Mouse (Mus musculus) lung, postnatal 14 days (tissue): ENCODE measurements around the gene Zrsr1.

Experiments
- DNase-seq: peaks from one replicate; pipeline ENCODE4 v3.0.0; 2021

The Zrsr1 gene

DNA sequence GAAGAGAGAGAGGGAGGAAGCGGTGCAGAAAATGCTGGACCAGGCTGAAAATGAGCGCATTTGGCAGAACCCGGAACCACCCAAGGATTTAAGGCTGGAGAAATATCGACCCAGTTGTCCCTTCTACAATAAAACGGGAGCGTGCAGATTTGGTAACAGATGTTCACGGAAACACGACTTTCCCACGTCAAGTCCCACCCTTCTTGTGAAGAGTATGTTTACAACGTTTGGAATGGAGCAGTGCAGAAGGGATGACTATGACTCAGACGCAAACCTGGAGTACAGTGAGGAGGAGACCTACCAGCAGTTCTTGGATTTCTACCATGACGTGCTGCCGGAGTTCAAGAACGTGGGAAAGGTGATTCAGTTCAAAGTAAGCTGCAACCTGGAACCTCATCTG lies 1.8 kb downstream of the Zrsr1 start:
- DNase-seq = peak; percentile 7

- DNase-seq = no peak
These were observed 6.4 kb downstream of the Zrsr1 start for GRCm38 (mm10) chr11:22978215-22978614.

GRCm38 (mm10) chr11:22978711-22979110 lies 6.9 kb downstream of the Zrsr1 start:
- DNase-seq = no peak

DNA sequence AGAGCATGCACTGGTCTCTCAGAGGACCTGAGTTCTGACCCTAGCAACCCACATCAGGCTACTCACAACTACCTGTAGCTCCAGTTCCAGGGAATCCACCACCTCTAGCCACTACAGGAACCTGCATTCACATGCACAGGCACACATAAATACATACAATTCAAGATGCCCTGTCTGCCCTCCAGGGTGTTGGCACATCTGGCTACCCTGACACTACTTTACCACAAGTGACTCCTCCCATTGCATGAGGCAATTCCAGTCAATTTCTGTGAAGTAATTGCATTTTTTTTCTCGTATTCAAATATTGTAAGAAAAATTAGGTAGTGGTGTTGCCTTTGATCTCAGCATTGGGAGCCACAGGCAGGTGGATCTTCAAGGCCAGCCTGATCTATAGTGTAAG lies 7.4 kb downstream of the Zrsr1 start:
- DNase-seq = no peak

DNA sequence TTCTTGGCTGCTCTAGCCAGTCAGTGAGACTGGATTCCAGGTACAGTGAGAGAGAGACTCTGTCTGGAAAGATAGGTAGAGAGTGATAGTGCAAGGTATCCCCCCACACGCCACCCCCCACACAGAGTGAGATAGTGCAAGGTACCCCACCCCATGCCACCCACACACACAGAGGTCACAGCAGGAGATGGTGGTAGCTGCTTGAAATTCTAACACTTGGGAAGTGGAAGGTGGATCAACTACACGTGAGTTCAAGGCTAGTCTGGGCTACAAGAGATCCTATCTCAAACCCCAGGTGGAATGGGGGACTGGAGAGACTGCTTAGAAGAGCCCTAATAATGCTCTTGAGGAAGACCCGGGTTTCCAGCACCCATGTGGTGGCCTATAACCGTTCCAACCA lies 9.2 kb downstream of the Zrsr1 start:
- no peak for DNase-seq

DNA sequence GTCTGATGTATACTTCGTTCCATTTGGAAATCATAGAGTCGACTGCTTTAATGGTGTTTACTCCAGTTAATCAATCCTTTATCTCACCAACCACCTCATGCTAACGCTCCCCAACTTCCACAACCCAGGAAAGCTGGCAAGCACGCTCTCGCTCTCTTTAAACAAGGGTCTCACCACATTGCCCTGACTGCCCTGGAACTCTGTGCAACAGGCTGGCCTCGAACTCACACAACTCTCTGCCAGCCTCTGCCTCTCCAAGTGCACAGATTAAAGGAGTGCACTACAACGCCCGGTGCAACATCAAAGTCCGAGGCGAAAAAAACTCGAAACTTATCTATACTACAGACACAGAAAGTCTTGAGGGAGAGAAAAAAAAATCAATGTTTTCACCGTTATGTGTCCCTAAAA lies 9.7 kb downstream of the Zrsr1 start:
- DNase-seq = peak; percentile 12

DNA sequence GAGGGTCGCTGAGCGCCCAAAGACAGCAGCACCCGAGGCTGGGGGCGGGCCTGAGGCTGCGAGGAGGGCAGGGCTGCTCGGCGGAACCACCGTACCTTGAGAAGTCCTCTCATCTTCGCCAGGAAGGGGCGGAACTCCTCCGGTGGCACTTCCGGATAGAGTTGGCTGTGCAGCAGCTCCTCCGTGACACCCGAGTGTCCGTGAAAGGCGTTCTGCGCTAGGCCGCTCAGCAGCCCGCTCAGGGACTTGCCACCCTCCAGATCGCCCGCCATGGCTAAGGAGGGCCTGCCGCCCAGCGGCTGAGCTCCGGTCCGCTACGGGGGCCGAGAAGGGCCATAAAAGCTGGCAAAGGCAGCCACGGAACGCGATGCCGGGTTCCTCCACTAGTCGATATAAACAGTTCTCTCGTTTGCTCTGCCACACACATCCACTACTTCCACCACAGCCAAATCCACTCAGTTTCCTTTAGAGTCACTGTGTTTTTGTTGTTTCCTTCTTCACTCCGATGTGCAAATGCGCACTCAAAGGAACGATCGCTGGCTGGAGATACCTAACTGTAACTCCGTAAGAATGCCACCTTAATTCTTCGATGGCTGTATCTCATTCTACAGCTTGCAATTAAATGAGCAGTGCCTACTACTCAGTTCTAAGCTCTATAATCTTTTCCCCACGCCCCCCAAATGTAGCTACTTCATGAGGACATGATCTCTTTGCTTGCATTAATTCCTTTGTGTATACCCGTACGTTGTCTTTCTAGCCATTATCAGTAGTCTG lies 10.4 kb downstream of the Zrsr1 start, which contains the start of the genes Gm28048 and Commd1:
Gene Gm28048 (minus strand): TSS at position 107 of the 774 bp plus-strand sequence.
Gene Commd1 (minus strand): TSS at position 399 of the 774 bp plus-strand sequence.
- peak; percentile 98 for DNase-seq

GRCm38 (mm10) chr11:22982846-22983245 lies 11.0 kb downstream of the Zrsr1 start:
- DNase-seq = no peak

DNA sequence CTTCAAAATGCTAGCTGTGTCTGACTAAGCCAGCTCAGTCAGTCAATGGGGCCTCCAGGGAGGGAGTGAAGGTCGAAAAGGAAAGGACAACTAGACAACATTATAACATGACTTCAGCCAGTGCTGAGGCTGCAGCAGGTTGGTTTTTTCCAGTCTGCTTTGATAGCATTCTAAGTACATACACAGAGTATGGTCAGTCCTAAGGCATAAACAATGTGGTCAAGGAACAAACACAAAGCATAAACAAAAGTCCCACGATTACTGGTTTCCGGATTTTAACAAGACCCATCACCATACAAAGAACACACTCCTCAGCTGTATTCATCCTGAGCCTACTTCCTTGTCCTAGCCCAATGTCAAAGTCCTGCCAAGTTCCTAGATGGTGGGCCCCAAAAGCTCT lies 13.7 kb downstream of the Zrsr1 start:
- DNase-seq = no peak

DNA sequence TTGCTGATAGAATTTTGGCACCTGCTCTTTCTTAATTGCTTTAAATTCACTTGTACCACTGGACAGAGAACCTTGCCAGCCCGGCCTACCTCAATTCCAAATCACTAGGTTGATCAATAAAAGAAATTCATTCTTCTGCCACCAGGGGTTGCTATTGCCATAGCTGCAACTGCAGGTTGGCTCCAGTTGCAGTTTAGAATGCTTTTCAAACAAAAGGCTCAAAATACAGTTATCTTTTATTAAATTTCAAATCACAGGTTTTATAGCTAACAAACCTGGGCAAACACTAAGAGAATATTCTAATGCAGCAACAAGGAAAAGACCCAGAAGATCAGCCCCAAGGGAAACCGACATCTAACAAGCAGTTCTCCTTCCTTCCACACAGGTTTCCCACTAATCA lies 15.6 kb downstream of the Zrsr1 start:
- DNase-seq = peak; percentile 65

- DNase-seq = no peak
These were observed 18.0 kb downstream of the Zrsr1 start for GRCm38 (mm10) chr11:22989786-22990185.

- peak; percentile 93 for DNase-seq
These were observed 18.8 kb downstream of the Zrsr1 start, which contains the start of gene Cct4 for GRCm38 (mm10) chr11:22990393-22991126. Gene Cct4, plus strand, starts transcription at chr11:22990519.

DNA sequence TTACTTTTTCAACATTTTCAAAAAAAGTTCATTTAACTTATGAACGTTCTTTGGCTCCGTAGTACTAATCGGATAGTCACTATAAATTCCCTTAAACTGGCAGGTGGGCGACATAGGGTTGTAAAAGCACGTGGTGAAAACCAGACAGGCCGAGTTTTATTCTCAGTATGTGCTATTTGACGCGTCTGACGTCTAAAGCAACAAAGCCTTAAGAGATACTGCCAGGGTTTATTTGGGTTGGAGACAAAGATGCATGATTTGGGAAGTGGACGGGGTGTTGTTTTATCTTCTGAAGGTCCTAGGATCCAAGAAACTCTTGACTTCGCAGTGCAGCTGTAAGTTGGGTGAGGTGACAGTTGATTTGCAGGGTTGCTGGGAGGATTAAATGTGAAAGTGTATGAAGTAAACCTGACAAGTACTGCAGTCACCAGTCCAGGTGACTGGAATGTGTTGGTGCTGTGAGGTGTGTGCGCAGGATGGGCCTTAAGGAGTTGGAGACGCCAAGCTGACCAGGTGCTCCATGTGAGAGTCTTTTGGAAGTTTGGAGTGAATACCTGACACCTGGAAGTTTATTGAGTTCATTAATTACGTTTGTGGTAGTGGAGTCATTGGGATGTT lies 19.5 kb downstream of the Zrsr1 start:
- no peak for DNase-seq

GRCm38 (mm10) chr11:22994271-22994670 lies 22.5 kb downstream of the Zrsr1 start:
- DNase-seq = no peak

- no peak for DNase-seq
These were observed 23.7 kb downstream of the Zrsr1 start for GRCm38 (mm10) chr11:22995461-22995860.

- no peak for DNase-seq
These were observed 26.5 kb downstream of the Zrsr1 start for GRCm38 (mm10) chr11:22998308-22998707.

GRCm38 (mm10) chr11:23005276-23005675 lies 33.5 kb downstream of the Zrsr1 start:
- DNase-seq = no peak

GRCm38 (mm10) chr11:23007166-23007480 lies 35.3 kb downstream of the Zrsr1 start:
- no peak for DNase-seq

DNA sequence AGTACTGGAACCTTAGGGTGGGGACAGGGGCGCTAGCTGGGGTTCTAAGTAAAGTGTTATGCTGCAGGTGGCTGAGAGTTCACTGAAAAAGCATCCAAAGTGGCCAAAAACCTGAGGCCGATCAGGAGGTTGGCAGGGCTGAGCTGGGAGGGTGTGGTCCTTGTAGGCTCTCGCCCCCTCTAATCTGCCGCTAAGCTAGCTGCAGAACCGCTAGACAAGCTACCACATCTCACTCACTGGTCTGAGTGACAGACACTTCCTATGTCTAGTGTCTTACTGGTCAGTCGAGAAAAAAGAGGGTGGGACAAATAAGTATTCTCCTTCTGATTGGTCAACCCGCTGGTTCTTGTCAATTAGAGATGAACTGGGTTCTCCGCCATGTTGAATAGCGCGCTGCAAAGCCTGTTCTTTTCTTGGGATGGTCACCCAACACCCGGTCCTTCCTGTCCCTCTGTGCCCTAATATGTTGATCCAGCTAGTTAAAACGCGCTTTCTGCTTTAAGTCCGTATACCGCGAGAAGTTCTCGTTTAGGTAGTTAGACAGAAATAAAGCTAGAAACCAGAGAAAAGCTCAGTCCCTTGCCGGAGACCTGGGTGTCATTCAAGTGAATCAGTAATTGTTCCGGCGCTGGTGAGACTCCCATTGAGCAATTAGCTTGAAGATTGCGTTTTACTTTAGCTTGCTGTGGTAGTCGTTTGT lies 35.8 kb downstream of the Zrsr1 start, which contains the start of gene Fam161a:
Gene Fam161a (plus strand): TSS at position 51 of the 700 bp plus-strand sequence.
- DNase-seq = peak; percentile 74

- DNase-seq = peak; percentile 79
These were observed 36.5 kb downstream of the Zrsr1 start for GRCm38 (mm10) chr11:23008181-23008823.

DNA sequence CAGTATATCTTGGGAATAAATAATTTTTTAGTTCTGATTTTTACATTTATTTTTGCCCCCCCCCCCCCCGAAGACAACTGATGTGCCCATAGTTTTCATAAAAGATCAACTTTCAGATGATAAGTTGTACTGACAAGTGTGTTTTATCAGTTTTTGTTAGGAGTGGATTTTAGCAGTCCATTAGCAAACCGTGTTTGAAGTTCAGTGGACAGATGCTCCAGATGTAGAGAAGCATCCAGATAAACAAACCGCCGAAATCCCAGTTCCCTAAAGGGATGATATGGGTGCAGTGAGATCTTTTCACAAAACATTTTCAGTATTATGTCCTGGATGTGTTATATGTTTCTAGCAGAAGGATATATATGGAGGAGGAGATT lies 37.0 kb downstream of the Zrsr1 start:
- DNase-seq = no peak

DNA sequence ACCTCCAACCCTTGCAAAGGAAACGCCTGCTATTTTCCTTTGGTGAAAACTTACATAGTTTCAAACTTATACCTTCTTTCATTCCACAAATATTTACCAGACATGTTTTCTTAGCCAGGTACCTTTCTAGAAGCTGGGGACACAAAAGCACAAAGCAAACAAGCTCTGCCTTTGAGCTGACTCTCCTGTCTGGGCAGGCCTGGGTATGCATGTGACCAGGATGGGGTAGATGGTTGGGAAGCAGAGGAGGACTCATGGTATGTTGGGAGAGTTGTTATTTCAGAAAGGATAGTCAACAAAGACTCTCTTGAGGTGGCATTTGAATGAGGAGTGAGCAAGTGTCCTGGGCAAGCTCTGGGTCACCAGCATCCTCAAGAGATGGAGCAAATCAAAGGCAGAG lies 41.3 kb downstream of the Zrsr1 start:
- DNase-seq = no peak
